Mouse (Mus musculus): ENCODE results near the gene Hist1h2ak. TPM values are rescaled to one million over a fixed set of nuclear protein-coding genes. Genes with fewer than 3 reads are reported as not detected.
A peak's percentile ranks its signal among the peaks of the same experiment; 100 is the strongest.

Gene Hist1h2ak
- total and polyA plus RNA-seq, 3 experiments: 6.2 to 1,125 (median 16.6) TPM

- H3K27me3 ChIP-seq (replicated peaks): no peaks in the 10 kb centered on the region
- no peak overlapping the region for H3K4me3 ChIP-seq (replicated peaks in 1 of 3; ENCODE audit: low read depth in 2 of 3, low read length in 2 of 3, poor library complexity in 1 of 3)
- H3K27ac ChIP-seq (ENCODE audit: insufficient read depth, low read depth): no peak overlapping the region
- dilution Hi-C loops (cut with MboI; ENCODE audit: extremely low pct_ligation_motif_present, extremely low pct_unique_long_range_greater_than_20kb, low sequenced_read_pairs): no loop called here
- TF ChIP-seq JUN (IDR thresholded peaks at IDR 0.05; ENCODE audit: insufficient read depth, low read depth, low read length) (no peak), ZMIZ1 (IDR thresholded peaks at IDR 0.05; ENCODE audit: low read depth, low read length) (no peak), PAX5 (IDR thresholded peaks at IDR 0.05; ENCODE audit: low read length) (no peak), CTCF (conservative IDR thresholded peaks at IDR 0.05 in 1 of 2, IDR thresholded peaks at IDR 0.05 in 1 of 2; ENCODE audit: low read depth in 2 of 2, low read length in 2 of 2) (peak in 1 of 2 experiments; percentile 48; a peak in 2 of 4 replicates), ELF1 (IDR thresholded peaks at IDR 0.05; ENCODE audit: low read depth, low read length) (no peak), MEF2A (IDR thresholded peaks at IDR 0.05; ENCODE audit: borderline replicate concordance, low read depth, low read length) (no peak), IRF4 (IDR thresholded peaks at IDR 0.05; ENCODE audit: low read depth, low read length) (no peak), JUND (conservative IDR thresholded peaks at IDR 0.05; ENCODE audit: low read depth, low read length) (no peak), UBTF (IDR thresholded peaks at IDR 0.05; ENCODE audit: low read depth, low read length) (no peak), TBP (conservative IDR thresholded peaks at IDR 0.05; ENCODE audit: low read depth, low read length) (0 out of 2 replicates have a peak, but pooled peaks have one; percentile 5), ZNF384 (IDR thresholded peaks at IDR 0.05; ENCODE audit: low read depth, low read length) (peak; percentile 93), SIN3A (IDR thresholded peaks at IDR 0.05; ENCODE audit: low read length) (no peak), CHD1 (IDR thresholded peaks at IDR 0.05; ENCODE audit: low read depth, low read length) (peak; percentile 55; the same call in 1 of the 2 replicates)
- no peaks in the 10 kb centered on the region for H3K36me3 ChIP-seq (replicated peaks in 1 of 2; ENCODE audit: control insufficient read depth in 1 of 2, insufficient read depth in 1 of 2, low read length in 1 of 2)
- H3K9me3 ChIP-seq (replicated peaks; ENCODE audit: low read length): no peaks in the 10 kb centered on the region
- H3K4me2 ChIP-seq (ENCODE audit: insufficient read depth, low read depth, poor library complexity, severe bottlenecking): no peak overlapping the region; the same call in 1 of the 2 replicates
- no peaks in the 10 kb centered on the region for H3K79me2 ChIP-seq (replicated peaks; ENCODE audit: control insufficient read depth, extremely low read depth, insufficient read depth, poor library complexity, severe bottlenecking)
- peak overlapping the region; percentile 80 for H3K9ac ChIP-seq (ENCODE audit: insufficient read depth, low read depth)
- in situ Hi-C loops (cut with MboI; ENCODE audit: low pct_ligation_motif_present, low pct_unique_long_range_greater_than_20kb, low sequenced_read_pairs): loop anchor here (25.0 kb wide), 2 partner anchors 214 to 336 kb away; partner anchors contain the start of gene Zfp184
- H3K4me1 ChIP-seq (ENCODE audit: control insufficient read depth in 1 of 2, insufficient read depth in 2 of 2): peaks cover 2 to 28% of the 10 kb centered on the region in 2 experiments; a peak in 2 of 4 replicates
- DNase-seq (ENCODE audit: extremely low read depth): no peak
Measured at GRCm38 (mm10) chr13:21722993-21723836, 30.4 kb downstream of the Hist1h2ak start.

DNA sequence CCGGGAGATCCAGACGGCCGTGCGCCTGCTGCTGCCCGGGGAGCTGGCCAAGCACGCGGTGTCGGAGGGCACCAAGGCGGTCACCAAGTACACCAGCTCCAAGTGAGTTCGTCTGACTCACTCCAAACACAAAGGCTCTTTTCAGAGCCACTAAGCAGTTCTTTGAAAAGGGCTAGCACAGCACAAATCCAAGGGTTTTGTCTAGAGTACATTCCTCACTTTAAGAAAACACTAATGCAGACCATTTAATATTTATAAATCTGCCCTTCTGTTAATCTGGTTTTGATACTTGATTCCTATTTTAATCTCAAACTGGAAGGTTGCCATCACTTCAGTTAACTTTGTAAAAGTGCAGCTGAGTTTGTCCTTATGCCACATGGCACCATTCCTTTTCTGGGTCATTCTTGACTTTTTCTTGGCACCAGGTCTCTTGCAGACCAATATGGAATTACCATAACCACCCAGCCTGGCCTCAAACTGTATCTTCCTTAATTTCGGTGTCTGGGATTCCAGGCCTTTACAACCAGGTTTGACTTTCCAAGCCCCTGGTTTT is 31.2 kb downstream of the Hist1h2ak start:
- no peaks in the 10 kb centered on the region for H3K27me3 ChIP-seq (replicated peaks)
- H3K36me3 ChIP-seq (replicated peaks in 1 of 2; ENCODE audit: control insufficient read depth in 1 of 2, insufficient read depth in 1 of 2, low read length in 1 of 2): no peaks in the 10 kb centered on the region
- peak overlapping the region in 1 of 3 experiments; percentile 47 for H3K4me3 ChIP-seq (replicated peaks in 1 of 3; ENCODE audit: low read depth in 2 of 3, low read length in 2 of 3, poor library complexity in 1 of 3)
- dilution Hi-C loops (cut with MboI; ENCODE audit: extremely low pct_ligation_motif_present, extremely low pct_unique_long_range_greater_than_20kb, low sequenced_read_pairs): no loop called here
- no peaks in the 10 kb centered on the region for H3K79me2 ChIP-seq (replicated peaks; ENCODE audit: control insufficient read depth, extremely low read depth, insufficient read depth, poor library complexity, severe bottlenecking)
- peak; percentile 67 for DNase-seq (ENCODE audit: extremely low read depth)
- no peaks in the 10 kb centered on the region for H3K9me3 ChIP-seq (replicated peaks; ENCODE audit: low read length)
- peak overlapping the region; percentile 95 for H3K27ac ChIP-seq (ENCODE audit: insufficient read depth, low read depth)
- peak overlapping the region; percentile 50; the same call in 1 of the 2 replicates for H3K4me2 ChIP-seq (ENCODE audit: insufficient read depth, low read depth, poor library complexity, severe bottlenecking)
- H3K4me1 ChIP-seq (ENCODE audit: control insufficient read depth in 1 of 2, insufficient read depth in 2 of 2): peaks cover 2 to 28% of the 10 kb centered on the region in 2 experiments; a peak in 2 of 4 replicates
- TF ChIP-seq ZMIZ1 (IDR thresholded peaks at IDR 0.05; ENCODE audit: low read depth, low read length): peak; percentile 98; the same call in 1 of the 2 replicates
- TF ChIP-seq UBTF (IDR thresholded peaks at IDR 0.05; ENCODE audit: low read depth, low read length): peak; percentile 87
- TF ChIP-seq POLR2A (IDR thresholded peaks at IDR 0.05; ENCODE audit: low read depth, low read length): peak; percentile 91
- 0 out of 2 replicates have a peak, but pooled peaks have one; percentile 14 for TF ChIP-seq BHLHE40 (IDR thresholded peaks at IDR 0.05; ENCODE audit: low read depth, low read length)
- TF ChIP-seq MAFK (IDR thresholded peaks at IDR 0.05; ENCODE audit: insufficient replicate concordance, low read length): no peak
- 0 out of 2 replicates have a peak, but pooled peaks have one; percentile 1 for TF ChIP-seq SIN3A (IDR thresholded peaks at IDR 0.05; ENCODE audit: low read length)
- TF ChIP-seq TBP (conservative IDR thresholded peaks at IDR 0.05; ENCODE audit: low read depth, low read length): no peak
- peak; percentile 99 for TF ChIP-seq POLR2AphosphoS2 (IDR thresholded peaks at IDR 0.05; ENCODE audit: low read depth, low read length)
- no peak for TF ChIP-seq RAD21 (IDR thresholded peaks at IDR 0.05; ENCODE audit: low read depth, low read length)
- TF ChIP-seq CHD2 (IDR thresholded peaks at IDR 0.05; ENCODE audit: low read length): peak; percentile 65; the same call in 1 of the 2 replicates
- TF ChIP-seq E2F4 (IDR thresholded peaks at IDR 0.05; ENCODE audit: insufficient replicate concordance, low read depth, low read length): 0 out of 2 replicates have a peak, but pooled peaks have one; percentile 30
- in situ Hi-C loops (cut with MboI; ENCODE audit: low pct_ligation_motif_present, low pct_unique_long_range_greater_than_20kb, low sequenced_read_pairs): loop anchor here (25.0 kb wide), 2 partner anchors 215 to 335 kb away; partner anchors contain the start of gene Zfp184
- peak overlapping the region; percentile 80 for H3K9ac ChIP-seq (ENCODE audit: insufficient read depth, low read depth)

Measured in CH12.LX (cell line).